Comparison of ENCODE assay signal across 38 mouse cellular contexts in genomic region chrX:93958502-93958901, GRCm38 (mm10). TPM values are rescaled to one million over a fixed set of nuclear protein-coding genes. Genes with fewer than 3 reads are reported as not detected.
"Had no signal": no experiment of that assay in that cellular context is flagged by ENCODE, and none has a peak within 500 bp of the region (broad histone marks: within the 10 kb centered on the region; RNA-seq: fewer than 3 reads in every experiment).

No protein-coding gene starts in this region.

- H3K4me1 ChIP-seq: heart, embryonic 13.5 days; heart, embryonic 15.5 days; hindbrain, embryonic 13.5 days; intestine, embryonic 15.5 days; limb, embryonic 13.5 days; limb, embryonic 15.5 days had no signal

- DNase-seq: gastrocnemius, postnatal 14 days; gastrocnemius, postnatal 36 days; heart, adult 18-20 months; heart, postnatal 14 days; heart, postnatal 36 days; kidney, adult 18-20 months; kidney, adult 8-10 months; kidney, postnatal 10 days; kidney, postnatal 25 days; layer of hippocampus, adult 9-11 months; layer of hippocampus, postnatal 36 days; left cerebral cortex, postnatal 4 days had no signal

- H3K9ac ChIP-seq: heart, embryonic 13.5 days; heart, embryonic 15.5 days; hindbrain, embryonic 13.5 days; intestine, embryonic 15.5 days; limb, embryonic 13.5 days; limb, embryonic 15.5 days; liver, embryonic 12.5 days; liver, embryonic 14.5 days had no signal

- ATAC-seq: hindbrain, embryonic 16.5 days; inflammation-experienced regulatory T-cells, adult 6 months; intestine, embryonic 15.5 days; intestine, postnatal 0 days; liver, embryonic 12.5 days had no signal

- H3K4me3 ChIP-seq: heart, embryonic 13.5 days; heart, embryonic 15.5 days; hindbrain, embryonic 13.5 days; intestine, embryonic 15.5 days; limb, embryonic 13.5 days; limb, embryonic 15.5 days; liver, embryonic 12.5 days had no signal

- H3K9me3 ChIP-seq: heart, embryonic 13.5 days; heart, embryonic 15.5 days; hindbrain, embryonic 13.5 days; intestine, embryonic 15.5 days; limb, embryonic 13.5 days; limb, embryonic 15.5 days; liver, embryonic 12.5 days had no signal

- H3K27ac ChIP-seq: heart, embryonic 13.5 days; heart, embryonic 15.5 days; hindbrain, embryonic 13.5 days; intestine, embryonic 15.5 days; limb, embryonic 13.5 days; limb, embryonic 15.5 days; liver, embryonic 12.5 days; liver, embryonic 14.5 days had no signal

- H3K36me3 ChIP-seq: heart, embryonic 13.5 days; heart, embryonic 15.5 days; hindbrain, embryonic 13.5 days; intestine, embryonic 15.5 days; limb, embryonic 13.5 days; limb, embryonic 15.5 days; liver, embryonic 12.5 days had no signal

- H3K4me2 ChIP-seq: heart, embryonic 11.5 days; heart, embryonic 13.5 days; heart, embryonic 15.5 days; hindbrain, embryonic 13.5 days; intestine, embryonic 15.5 days; limb, embryonic 13.5 days; limb, embryonic 15.5 days; liver, embryonic 12.5 days had no signal

- H3K27me3 ChIP-seq: limb, embryonic 15.5 days had no signal

RNA-seq across cellular contexts. Expression of gene AU015836, which starts 10.0 kb away (rescaled TPM):
- total RNA-seq: gastrocnemius, adult 18-20 months; gastrocnemius, adult 8-10 months; gastrocnemius, postnatal 14 days; gastrocnemius, postnatal 36 days; heart, adult 18-20 months; heart, postnatal 14 days; heart, postnatal 36 days; hematopoietic stem cell, adult 5-6 weeks; layer of hippocampus, adult 18-20 months; layer of hippocampus, adult 8-10 months; layer of hippocampus, postnatal 14 days; layer of hippocampus, postnatal 36 days; left cerebral cortex, adult 18-20 months; left cerebral cortex, adult 8-10 months; left cerebral cortex, postnatal 25 days; left cerebral cortex, postnatal 4 days; liver, adult 2 months had no signal
- polyA plus RNA-seq: gonadal fat pad, adult 2 months; heart, embryonic 11.5 days; heart, embryonic 13.5 days; heart, embryonic 15.5 days; heart, postnatal 0 days; hindbrain, embryonic 11.5 days; hindbrain, embryonic 13.5 days; hindbrain, embryonic 16.5 days; inflammation-experienced regulatory T-cells, adult 6 months; large intestine, adult 2 months; liver, adult 2 months had no signal
